Mouse (Mus musculus) ovary, adult 18-20 months (tissue): ENCODE results near the gene BC029722.
"Not testable (repeated sequence)": the region's sequence is repeated elsewhere in the genome, so short reads cannot be mapped to it uniquely, and the experiment has no call there.

Experiments used
- DNase-seq: peaks from one replicate; pipeline ENCODE4 v3.0.0; 2022; ENCODE audit warnings: low spot score, mixed read lengths

The BC029722 gene

GRCm38 (mm10) chr2:155819392-155819448, at the start of gene BC029722:
BC029722 (minus strand) TSS chr2:155819426.
- no peak for DNase-seq

- DNase-seq: no peak
Observed at GRCm38 (mm10) chr2:155868320-155868719, 49.1 kb upstream of the BC029722 start.

GRCm38 (mm10) chr2:155863301-155863867, 44.2 kb upstream of the BC029722 start:
- no peak for DNase-seq

- no peak for DNase-seq
Observed at GRCm38 (mm10) chr2:155862573-155863300, 43.5 kb upstream of the BC029722 start.

GRCm38 (mm10) chr2:155861581-155861980, 42.4 kb upstream of the BC029722 start:
- peak; percentile 47 for DNase-seq

GRCm38 (mm10) chr2:155860102-155860501, 40.9 kb upstream of the BC029722 start:
- no peak for DNase-seq

- no peak for DNase-seq
Observed at GRCm38 (mm10) chr2:155852536-155852935, 33.3 kb upstream of the BC029722 start.

- no peak for DNase-seq
Observed at GRCm38 (mm10) chr2:155850120-155850519, 30.9 kb upstream of the BC029722 start.

- no peak for DNase-seq
Observed at GRCm38 (mm10) chr2:155849464-155849863, 30.2 kb upstream of the BC029722 start.

- DNase-seq: peak; percentile 36
Observed at GRCm38 (mm10) chr2:155848291-155848690, 29.1 kb upstream of the BC029722 start.

GRCm38 (mm10) chr2:155846930-155847329, 27.7 kb upstream of the BC029722 start:
- no peak for DNase-seq

- no peak for DNase-seq
Observed at GRCm38 (mm10) chr2:155838961-155839360, 19.7 kb upstream of the BC029722 start.

GRCm38 (mm10) chr2:155837961-155838360, 18.7 kb upstream of the BC029722 start:
- no peak for DNase-seq

- DNase-seq: no peak
Observed at GRCm38 (mm10) chr2:155834732-155835131, 15.5 kb upstream of the BC029722 start, which contains the start of gene Fam83c. Fam83c (minus strand) TSS chr2:155834854.

GRCm38 (mm10) chr2:155832087-155832486, 12.9 kb upstream of the BC029722 start:
- DNase-seq: not testable (repeated sequence)

GRCm38 (mm10) chr2:155831302-155831701, 12.1 kb upstream of the BC029722 start:
- no peak for DNase-seq

- DNase-seq: no peak
Observed at GRCm38 (mm10) chr2:155830841-155831240, 11.6 kb upstream of the BC029722 start.

- peak; percentile 80 for DNase-seq
Observed at GRCm38 (mm10) chr2:155826630-155827424, 7.6 kb upstream of the BC029722 start, which contains the start of gene Eif6. Eif6 (minus strand) TSS chr2:155826925.

GRCm38 (mm10) chr2:155825904-155826629, 6.8 kb upstream of the BC029722 start:
- DNase-seq: no peak

- DNase-seq: no peak
Observed at GRCm38 (mm10) chr2:155823722-155824121, 4.5 kb upstream of the BC029722 start.

GRCm38 (mm10) chr2:155820779-155821178, 1.6 kb upstream of the BC029722 start:
- DNase-seq: no peak

GRCm38 (mm10) chr2:155819449-155820251, 424 bp upstream of the BC029722 start:
- DNase-seq: no peak
